Mouse (Mus musculus) ES-E14 (cell line): ENCODE measurements around the gene Zfp352.

Experiments
- HCFC1 ChIP-seq: IDR thresholded peaks from 2 replicates; pipeline ENCODE4 v1.6.1; 2012; ENCODE audit warnings: low read length, inconsistent platforms, borderline replicate concordance; ENCODE audit not compliant: insufficient read depth
- ZNF384 ChIP-seq: IDR thresholded peaks from 2 replicates; pipeline ENCODE4 v1.6.1; 2012; ENCODE audit warnings: low read depth, low read length, inconsistent platforms

GRCm38 (mm10) chr4:90203421-90203820, 15.2 kb upstream of the Zfp352 start:
- no peak for TF ChIP-seq ZNF384
- no peak for TF ChIP-seq HCFC1
